Mouse (Mus musculus) stomach, postnatal 0 days (tissue): ENCODE measurements around the gene Kcnd3.

Source experiments
- CTCF ChIP-seq: IDR thresholded peaks from 2 replicates; pipeline ENCODE4 v1.5.1; 2016; ENCODE audit warnings: antibody characterized with exemption, low read depth, mild to moderate bottlenecking, moderate library complexity
- EP300 ChIP-seq: optimal IDR thresholded peaks from 2 replicates; pipeline ENCODE3; 2016; ENCODE audit warnings: antibody characterized with exemption

GRCm38 (mm10) chr3:105538406-105538805 lies 86.3 kb downstream of the Kcnd3 start:
- TF ChIP-seq CTCF (no peak), EP300 (no peak)
